Mouse (Mus musculus) liver, embryonic 13.5 days (tissue): Measurements from ENCODE around the gene Cdc73. TPM values are rescaled to one million over a fixed set of nuclear protein-coding genes. Genes with fewer than 3 reads are reported as not detected.
A peak's percentile ranks its signal among the peaks of the same experiment; 100 is the strongest.
"Not testable (repeated sequence)": the region's sequence is repeated elsewhere in the genome, so short reads cannot be mapped to it uniquely, and the experiment has no call there.

Source experiments
- ATAC-seq: fragments of 200-750 bp; cut with Nextera tagmentation; 2 replicates; pipeline ENCODE4 v1.8.0; 2017; ENCODE audit warnings: low read depth, mild to moderate bottlenecking, moderate number of reproducible peaks, moderate library complexity
- DNase-seq: peaks from one replicate; pipeline ENCODE4 v3.0.0; 2022
- H3K27ac ChIP-seq: fragments of 300-500 bp; sonication (generic); 2 replicates; pipeline ENCODE4 v1.5.1; 2015; ENCODE audit warnings: moderate library complexity, mild to moderate bottlenecking, inconsistent platforms
- H3K27me3 ChIP-seq: fragments of 300-500 bp; sonication (generic); 2 replicates; pipeline ENCODE4 v1.6.1; 2015; ENCODE audit warnings: mild to moderate bottlenecking, inconsistent platforms
- H3K36me3 ChIP-seq: fragments of 300-500 bp; sonication (generic); 2 replicates; pipeline ENCODE4 v1.6.1; 2015; ENCODE audit warnings: mild to moderate bottlenecking, inconsistent platforms
- H3K4me1 ChIP-seq: fragments of 300-500 bp; sonication (generic); replicated peaks from 2 replicates; pipeline ENCODE4 v1.6.1; 2015; ENCODE audit warnings: inconsistent platforms
- H3K4me2 ChIP-seq: fragments of 300-500 bp; sonication (generic); 2 replicates; pipeline ENCODE4 v1.6.1; 2015; ENCODE audit warnings: inconsistent platforms, mild to moderate bottlenecking, moderate library complexity
- H3K4me3 ChIP-seq: fragments of 300-500 bp; sonication (generic); replicated peaks from 2 replicates; pipeline ENCODE4 v1.5.1; 2015; ENCODE audit warnings: mild to moderate bottlenecking, inconsistent platforms
- H3K9ac ChIP-seq: fragments of 300-500 bp; sonication (generic); 2 replicates; pipeline ENCODE4 v1.6.1; 2015; ENCODE audit warnings: mild to moderate bottlenecking, inconsistent platforms
- H3K9me3 ChIP-seq: fragments of 300-500 bp; sonication (generic); replicated peaks from 2 replicates; pipeline ENCODE4 v1.6.1; 2016; ENCODE audit warnings: inconsistent platforms
- WGBS: fragments of 180-500 bp; shearing (Covaris S2); methylation state at CpG from one replicate; pipeline ENCODE4 v1.1.7; 2015; ENCODE audit not compliant: insufficient replicate concordance; 5-methylcytosine and 5-hydroxymethylcytosine counted together
- polyA plus RNA-seq: library from polyadenylated mRNA; unstranded; fragments of >200 nt; fragmentation: Nextera tagmentation; extraction: Ambion mirVana; gene quantifications from 2 replicates; pipeline ENCODE4 v1.2.1, GENCODE M21; 2015

The Cdc73 gene
- polyA plus RNA-seq, 1 experiment from 2014 or later, result 14.7 TPM

DNA sequence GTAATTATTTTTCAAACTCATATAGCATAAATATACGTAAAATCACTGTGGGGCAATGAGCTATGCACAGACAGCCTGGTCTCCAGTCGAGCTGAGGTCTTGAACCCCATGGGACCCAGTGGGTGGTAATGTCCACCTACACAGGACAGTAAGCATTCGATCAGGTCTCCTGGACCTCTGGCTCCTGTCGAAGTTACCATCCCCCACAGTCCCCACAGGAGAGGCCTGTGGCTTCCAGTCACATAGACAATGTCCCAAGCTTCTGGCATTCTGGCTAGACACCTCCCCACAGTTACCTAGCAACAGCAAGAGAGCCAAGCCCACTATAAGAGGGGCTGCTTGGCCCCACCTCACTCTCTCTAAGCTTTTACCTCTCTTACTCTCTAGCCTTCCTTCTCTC lies 37.9 kb downstream of the Cdc73 start:
- not testable (repeated sequence) for DNase-seq, H3K4me3 ChIP-seq, H3K27ac ChIP-seq, H3K4me2 ChIP-seq, H3K27me3 ChIP-seq, H3K9ac ChIP-seq, ATAC-seq, H3K9me3 ChIP-seq, H3K4me1 ChIP-seq
- 78% methylated on average over 4 of the region's 4 CpGs for WGBS
- H3K36me3 ChIP-seq, result peaks cover 32% of the 10 kb centered on the region

DNA sequence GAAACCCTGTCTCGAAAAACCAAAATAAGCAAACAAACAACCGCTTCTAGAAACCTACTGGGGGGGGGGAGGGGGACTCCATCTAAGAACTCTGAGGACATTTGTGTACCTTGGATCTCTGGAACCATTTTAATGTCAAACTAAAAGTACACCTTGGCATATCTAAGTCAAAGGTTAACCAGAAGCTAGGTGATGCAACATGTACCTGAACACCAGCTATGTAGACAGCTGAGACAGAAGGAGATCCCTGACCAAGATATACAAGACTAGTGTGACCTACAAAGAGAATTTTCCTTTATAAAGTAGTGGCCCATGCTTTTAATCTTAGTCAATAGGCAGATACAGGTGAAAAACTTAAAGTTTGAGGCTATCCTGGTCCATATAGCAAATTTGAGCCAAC lies 39.5 kb downstream of the Cdc73 start:
- ATAC-seq (peak; percentile 36; the same call in 1 of the 2 replicates), DNase-seq (no peak)
- 80% methylated on average over 2 of the region's 2 CpGs for WGBS
- Histone ChIP-seq H3K4me1 (no peaks in the 10 kb centered on the region), H3K4me3 (no peak overlapping the region), H3K4me2 (no peak overlapping the region), H3K36me3 (peaks cover 28% of the 10 kb centered on the region), H3K9me3 (no peaks in the 10 kb centered on the region), H3K27me3 (no peaks in the 10 kb centered on the region), H3K9ac (no peak overlapping the region), H3K27ac (no peak overlapping the region)

DNA sequence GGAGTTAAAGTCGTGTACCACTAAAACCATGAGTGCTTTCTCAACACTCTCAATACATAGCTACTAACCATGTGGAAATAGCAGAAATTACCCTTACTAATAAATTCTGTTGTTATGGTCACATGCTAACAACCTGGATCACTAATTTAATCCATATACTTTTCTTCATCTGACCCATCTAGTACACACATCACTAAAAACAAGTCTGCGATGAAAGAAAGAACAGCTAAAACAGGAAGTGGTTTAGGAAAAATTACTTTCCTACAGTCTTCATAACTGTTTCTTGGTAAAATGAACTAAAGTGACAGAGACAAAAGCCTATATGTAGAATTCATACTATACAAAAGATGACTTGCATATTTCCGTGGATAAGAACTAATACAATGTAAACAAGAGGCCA lies 49.0 kb downstream of the Cdc73 start:
- Histone ChIP-seq H3K27ac (no peak overlapping the region), H3K4me2 (no peak overlapping the region), H3K4me3 (no peak overlapping the region), H3K9ac (no peak overlapping the region), H3K4me1 (peaks cover 5% of the 10 kb centered on the region; the same call in 1 of the 2 replicates), H3K36me3 (peaks cover 6% of the 10 kb centered on the region; the same call in 1 of the 2 replicates), H3K27me3 (no peaks in the 10 kb centered on the region), H3K9me3 (no peaks in the 10 kb centered on the region)
- ATAC-seq, result no peak
- WGBS, result 81% methylated on average over 3 of the region's 3 CpGs
- no peak for DNase-seq

DNA sequence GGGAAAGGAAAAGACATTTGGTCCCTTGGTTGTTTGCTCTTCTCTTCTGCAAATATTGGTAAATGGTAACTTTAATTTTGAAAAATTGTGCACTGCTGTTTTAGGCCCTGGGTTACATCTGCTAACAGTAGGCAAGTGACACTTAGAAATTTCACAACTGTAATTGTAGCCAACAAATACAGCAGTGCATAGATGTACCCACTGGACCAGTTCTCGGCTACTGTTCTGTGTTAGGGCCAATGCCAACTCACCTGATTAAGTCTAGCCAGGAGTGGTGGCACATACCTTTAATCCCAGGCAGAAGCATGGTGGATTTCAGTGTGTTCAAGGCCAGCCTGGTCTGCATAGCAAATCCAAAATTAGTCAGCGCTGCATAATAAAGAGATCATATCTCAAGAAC lies 52.4 kb downstream of the Cdc73 start:
- Histone ChIP-seq H3K4me3 (no peak overlapping the region), H3K9me3 (no peaks in the 10 kb centered on the region), H3K27ac (no peak overlapping the region), H3K4me1 (peaks cover 5% of the 10 kb centered on the region; the same call in 1 of the 2 replicates), H3K27me3 (no peaks in the 10 kb centered on the region), H3K9ac (no peak overlapping the region), H3K36me3 (peaks cover 10% of the 10 kb centered on the region; the same call in 1 of the 2 replicates), H3K4me2 (no peak overlapping the region)
- DNase-seq (no peak), ATAC-seq (0 out of 2 replicates have a peak, but pooled peaks have one; percentile 10)
- WGBS, result 81% methylated on average over 2 of the region's 2 CpGs

DNA sequence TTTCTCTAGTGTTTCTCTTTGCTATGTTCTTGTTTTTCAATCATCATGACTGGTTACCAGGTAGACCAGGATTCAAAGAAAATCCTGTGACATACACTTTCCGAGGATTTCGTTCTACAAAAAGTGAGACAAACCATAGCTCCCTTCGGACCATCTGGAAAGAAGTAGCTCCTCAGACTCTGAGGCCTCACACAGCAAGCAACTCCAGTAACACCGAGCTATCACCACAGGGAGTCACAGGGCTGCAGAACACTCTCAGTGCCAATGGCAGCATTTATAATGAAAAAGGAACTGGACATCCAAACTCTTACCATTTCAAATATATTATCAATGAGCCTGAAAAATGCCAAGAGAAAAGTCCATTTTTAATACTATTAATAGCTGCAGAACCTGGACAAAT lies 56.5 kb downstream of the Cdc73 start:
- Histone ChIP-seq H3K4me3 (no peak overlapping the region), H3K27ac (no peak overlapping the region), H3K4me2 (no peak overlapping the region), H3K27me3 (no peaks in the 10 kb centered on the region), H3K36me3 (peaks cover 10% of the 10 kb centered on the region; the same call in 1 of the 2 replicates), H3K9ac (no peak overlapping the region), H3K9me3 (no peaks in the 10 kb centered on the region), H3K4me1 (no peaks in the 10 kb centered on the region)
- no peak for ATAC-seq
- 84% methylated on average over 4 of the region's 4 CpGs for WGBS
- DNase-seq, result no peak

DNA sequence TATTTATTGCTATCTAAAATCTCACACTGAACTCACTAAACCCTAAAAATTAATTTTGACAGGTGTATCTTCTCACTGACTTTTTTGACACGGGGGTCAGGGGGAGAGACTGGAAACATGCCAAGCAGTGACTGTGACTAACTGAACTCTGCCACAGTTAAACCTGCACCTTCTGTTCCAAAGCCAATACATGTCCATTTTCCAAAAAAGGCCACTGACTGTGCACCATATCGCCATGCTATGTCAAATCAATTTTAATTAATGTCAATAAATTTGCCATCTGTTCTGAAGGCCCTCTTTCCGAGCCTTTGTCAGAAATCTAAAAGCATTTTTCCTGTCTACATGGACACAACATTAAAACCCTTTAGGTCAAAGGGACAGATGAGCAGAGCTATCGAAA lies 57.3 kb downstream of the Cdc73 start:
- Histone ChIP-seq H3K9ac (no peak overlapping the region), H3K4me3 (no peak overlapping the region), H3K27me3 (no peaks in the 10 kb centered on the region), H3K36me3 (peaks cover 9% of the 10 kb centered on the region; the same call in 1 of the 2 replicates), H3K9me3 (no peaks in the 10 kb centered on the region), H3K27ac (no peak overlapping the region), H3K4me2 (no peak overlapping the region), H3K4me1 (0 out of 2 replicates have a peak, but pooled peaks cover 7% of the 10 kb centered on the region)
- no peak for ATAC-seq
- DNase-seq, result no peak
- 73% methylated on average over 4 of the region's 4 CpGs for WGBS

DNA sequence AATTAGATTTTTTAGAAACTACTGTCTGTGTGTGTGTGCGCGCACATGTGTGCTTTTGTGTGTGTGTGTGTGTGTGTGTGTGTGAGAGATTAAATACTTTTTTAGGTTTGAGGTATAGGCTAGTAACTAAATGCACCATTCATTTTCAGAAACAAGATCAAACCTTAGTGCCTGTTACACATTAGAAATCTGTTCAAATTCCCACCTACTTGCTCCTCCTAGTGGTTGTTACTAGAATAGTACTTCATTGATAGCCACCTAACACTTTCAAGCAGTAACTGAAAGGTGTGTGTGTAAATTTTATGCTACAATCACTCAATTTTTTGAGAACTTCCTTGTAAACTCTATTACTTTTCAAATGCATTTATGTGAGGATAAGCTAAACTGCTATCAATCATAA lies 58.5 kb downstream of the Cdc73 start:
- DNase-seq, result no peak

DNA sequence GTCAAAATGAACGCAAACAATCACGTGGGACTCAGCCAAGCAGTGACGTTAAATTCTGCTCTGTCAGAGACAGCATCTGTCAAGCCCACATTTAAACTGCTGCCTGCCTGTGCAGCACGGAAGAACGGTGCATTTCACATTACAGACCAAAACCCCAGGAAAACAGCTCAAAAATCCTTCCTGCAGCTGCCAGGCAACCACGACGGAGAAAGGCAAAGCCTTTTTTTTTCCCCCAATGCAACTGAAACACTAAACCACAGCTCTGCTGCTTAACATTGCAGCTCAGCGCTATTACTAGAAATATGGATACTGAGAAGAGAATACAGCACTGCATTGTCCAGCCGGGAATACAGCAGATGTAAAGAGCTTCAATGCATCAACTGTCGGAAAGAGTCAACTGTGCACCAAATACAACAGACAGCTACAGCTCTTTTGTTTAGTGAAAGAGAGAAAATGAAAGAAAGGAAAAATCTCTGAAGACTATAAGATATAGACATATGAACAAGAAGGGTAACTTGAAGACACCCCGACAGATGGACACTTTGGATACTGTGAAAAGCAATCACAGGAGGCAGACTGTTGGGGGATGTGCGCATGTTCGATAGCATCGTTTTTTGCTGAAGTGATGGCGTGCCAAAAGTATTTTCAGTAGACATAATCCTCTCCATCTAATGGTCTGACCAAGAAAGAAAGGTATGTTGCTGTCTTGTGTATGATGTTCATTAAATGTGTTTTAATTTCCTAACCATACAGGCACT lies 61.9 kb downstream of the Cdc73 start, which contains the start of gene B3galt2:
Gene B3galt2 (plus strand): TSS at position 15 of the 758 bp plus-strand sequence.
- 69% methylated on average over 15 of the region's 15 CpGs for WGBS
- Histone ChIP-seq H3K9ac (no peak within 1 kb of the TSS), H3K27me3 (no peaks in the 10 kb centered on the region), H3K27ac (no peak within 1 kb of the TSS), H3K4me3 (no peak within 1 kb of the TSS), H3K9me3 (no peaks in the 10 kb centered on the region), H3K4me2 (no peak within 1 kb of the TSS), H3K4me1 (peaks cover 12% of the 10 kb centered on the region; the same call in 1 of the 2 replicates), H3K36me3 (0 out of 2 replicates have a peak, but pooled peaks cover under 1% of the 10 kb centered on the region)
- no peak for DNase-seq
- ATAC-seq, result no peak

More for the DNA sequence above, 58.5 kb downstream of the Cdc73 start:
- ATAC-seq, result no peak
- 0 out of 2 replicates have a peak, but pooled peaks cover 7% of the 10 kb centered on the region for H3K4me1 ChIP-seq
- no peak overlapping the region for H3K9ac ChIP-seq
- H3K27me3 ChIP-seq, result no peaks in the 10 kb centered on the region
- H3K4me2 ChIP-seq, result no peak overlapping the region
- 0 out of 2 replicates have a peak, but pooled peaks cover 4% of the 10 kb centered on the region for H3K36me3 ChIP-seq
- H3K27ac ChIP-seq, result no peak overlapping the region
- 97% methylated on average over 2 of the region's 2 CpGs for WGBS
- no peaks in the 10 kb centered on the region for H3K9me3 ChIP-seq
- no peak overlapping the region for H3K4me3 ChIP-seq

DNA sequence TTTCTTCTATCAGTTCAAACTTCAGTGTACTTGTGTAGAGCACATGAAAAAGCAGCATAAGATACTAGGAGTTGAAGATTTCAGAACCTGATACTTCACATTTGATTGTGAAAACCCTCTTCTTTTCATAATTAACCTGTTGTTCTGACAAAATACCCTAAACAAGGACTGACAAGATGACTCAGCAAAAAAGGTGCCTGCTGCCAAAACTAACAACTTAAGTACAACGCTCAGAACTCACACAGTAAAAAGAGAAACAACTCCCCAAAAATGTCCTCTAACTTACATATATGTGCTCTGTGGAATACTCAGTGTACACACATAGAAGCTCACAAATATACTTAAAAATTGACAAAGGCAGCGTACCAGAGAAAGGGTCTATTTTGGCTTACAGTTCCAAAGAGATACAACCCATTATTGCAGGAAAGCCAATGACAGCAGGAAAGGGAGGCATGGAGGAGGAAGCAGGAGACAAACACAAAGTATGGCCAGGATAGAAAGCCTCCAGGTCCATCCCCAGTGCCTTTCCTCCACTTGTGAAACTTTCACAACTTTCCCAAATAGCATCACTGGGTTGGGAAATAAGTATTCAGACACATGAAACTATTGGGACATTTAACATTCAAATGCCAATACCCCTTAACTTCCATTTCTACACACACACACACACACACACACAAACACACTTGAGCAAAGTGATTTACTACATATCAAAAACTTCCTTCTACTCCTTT lies 69.7 kb downstream of the Cdc73 start:
- WGBS, result 76% methylated on average over 2 of the region's 2 CpGs
- DNase-seq (no peak), ATAC-seq (no peak)
- H3K36me3 ChIP-seq, result no peaks in the 10 kb centered on the region
- H3K27ac ChIP-seq, result peak overlapping the region; percentile 47
- no peak overlapping the region for H3K4me3 ChIP-seq
- no peak overlapping the region for H3K4me2 ChIP-seq
- H3K9ac ChIP-seq, result no peak overlapping the region
- no peaks in the 10 kb centered on the region for H3K27me3 ChIP-seq
- H3K9me3 ChIP-seq, result no peaks in the 10 kb centered on the region
- peaks cover 11% of the 10 kb centered on the region for H3K4me1 ChIP-seq

DNA sequence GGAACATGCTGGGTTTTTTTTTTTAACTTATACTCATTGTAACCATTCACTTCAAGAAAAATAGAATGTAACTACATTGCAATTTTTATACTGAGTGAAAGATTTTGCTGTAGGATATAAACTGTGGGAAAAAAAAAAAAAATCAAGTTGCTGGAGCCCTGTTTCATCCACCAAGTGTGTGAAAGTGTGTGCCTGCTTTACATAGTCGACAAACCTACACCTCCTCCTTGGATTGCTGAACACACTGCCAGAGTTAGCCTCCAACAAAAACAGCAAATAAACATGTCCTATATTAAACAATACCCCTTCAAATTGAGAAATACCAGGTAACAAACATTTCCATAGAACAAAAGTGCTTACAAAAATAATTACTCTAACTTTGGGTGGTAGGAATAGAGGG lies 70.3 kb downstream of the Cdc73 start:
- Histone ChIP-seq H3K9ac (no peak overlapping the region), H3K4me3 (no peak overlapping the region), H3K27me3 (no peaks in the 10 kb centered on the region), H3K4me1 (peaks cover 11% of the 10 kb centered on the region), H3K4me2 (no peak overlapping the region), H3K9me3 (no peaks in the 10 kb centered on the region), H3K36me3 (no peaks in the 10 kb centered on the region), H3K27ac (no peak overlapping the region; the same call in 1 of the 2 replicates)
- DNase-seq, result no peak
- no peak for ATAC-seq
- 68% methylated on average over 1 of the region's 1 CpGs for WGBS

DNA sequence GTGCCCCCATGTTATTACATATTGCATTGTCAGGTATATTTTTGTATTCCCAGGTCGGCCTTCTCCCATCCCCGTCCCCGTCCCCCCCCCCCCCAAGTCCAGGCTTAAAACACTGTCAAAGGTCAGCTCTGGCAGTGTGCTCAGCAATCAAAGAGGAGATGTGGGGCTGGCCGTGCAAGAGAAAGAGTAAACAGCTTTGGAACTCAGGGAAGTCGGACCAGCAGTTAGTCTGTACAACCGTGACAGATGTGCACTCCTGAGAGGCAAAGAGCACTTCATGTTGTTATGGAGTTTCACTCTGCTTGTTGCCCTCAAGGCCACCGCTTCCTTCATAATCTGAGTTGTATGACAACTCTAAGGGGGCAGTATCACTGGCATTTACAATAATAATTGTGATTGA lies 71.4 kb downstream of the Cdc73 start:
- ATAC-seq, result peak; percentile 61
- DNase-seq, result no peak
- Histone ChIP-seq H3K4me1 (peaks cover 6% of the 10 kb centered on the region), H3K9ac (no peak overlapping the region), H3K4me2 (no peak overlapping the region), H3K36me3 (peaks cover 5% of the 10 kb centered on the region), H3K27ac (no peak overlapping the region), H3K27me3 (no peaks in the 10 kb centered on the region), H3K9me3 (no peaks in the 10 kb centered on the region), H3K4me3 (no peak overlapping the region)
- 73% methylated on average over 7 of the region's 7 CpGs for WGBS
